Mouse (Mus musculus): ENCODE measurements at regions not wholly inside any gene's neighbourhood (a gene's known extent, or its start where the extent isn't known, plus 50 kb on each side); places are given as distances from the start of the nearest gene placed in this dataset.

DNA sequence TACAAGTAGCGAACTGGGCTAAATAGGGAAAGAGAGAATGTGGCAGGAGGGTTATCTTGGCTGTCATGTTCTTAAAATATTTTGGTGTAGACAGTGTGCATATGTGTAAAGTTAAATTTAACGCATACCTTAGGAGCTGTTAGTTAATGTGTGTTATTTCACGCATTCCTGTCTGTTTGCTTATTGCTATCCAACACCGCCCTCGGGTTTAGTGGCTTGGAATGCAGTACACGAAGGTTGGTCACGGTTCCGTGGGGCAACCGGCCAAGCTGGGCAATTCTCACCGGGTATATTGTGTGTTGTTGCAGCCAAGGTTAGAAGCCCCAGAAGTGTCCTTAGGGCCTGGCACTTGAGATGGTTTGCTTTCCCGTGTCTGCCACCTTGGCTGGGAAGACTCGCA lies 105.6 kb downstream of the Ppp4r2 start:
- no peaks in the 10 kb centered on the region for H3K9me3 ChIP-seq (ENCODE audit: control insufficient read depth, low read depth, low read length)
- H3K36me3 ChIP-seq (ENCODE audit: control insufficient read depth, insufficient read depth, low read length), result no peaks in the 10 kb centered on the region
- H3K4me2 ChIP-seq (replicated peaks; ENCODE audit: low read depth, low read length), result no peak overlapping the region
- H3K27me3 ChIP-seq (ENCODE audit: control insufficient read depth, insufficient read depth, low read length), result no peaks in the 10 kb centered on the region
- H3K27ac ChIP-seq (ENCODE audit: low read length), result no peak overlapping the region
- WGBS, result 73% methylated on average over 12 of the region's 12 CpGs
- no peak for ATAC-seq (ENCODE audit: insufficient number of reproducible peaks, insufficient read depth, low FRiP score, low read depth)
- no peak overlapping the region for H3K4me3 ChIP-seq (ENCODE audit: low read depth, low read length)
- H3K9ac ChIP-seq (replicated peaks; ENCODE audit: low read depth, low read length), result no peak overlapping the region
- H3K4me1 ChIP-seq (ENCODE audit: control insufficient read depth, insufficient read depth, low read length), result no peaks in the 10 kb centered on the region

DNA sequence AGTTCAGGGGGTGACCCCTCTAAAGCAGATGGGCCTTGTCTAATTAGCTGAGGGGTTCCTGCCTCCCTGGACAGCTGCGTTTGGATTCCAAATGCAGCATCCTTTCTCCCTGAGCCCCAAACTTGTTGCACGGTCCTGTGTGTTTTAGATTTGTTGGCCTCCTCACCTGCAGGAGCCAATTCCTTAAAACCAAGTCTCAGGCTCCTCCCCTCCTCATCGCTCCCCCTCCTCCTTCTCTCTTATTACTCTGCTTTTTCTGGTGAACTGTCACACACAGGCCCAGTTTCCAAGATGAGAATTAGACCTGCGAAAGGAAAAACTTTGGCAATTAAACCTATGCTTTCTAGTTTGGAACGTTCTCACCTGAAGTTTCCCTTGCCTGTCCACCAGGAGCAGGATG lies 106.3 kb downstream of the Ppp4r2 start:
- H3K36me3 ChIP-seq (ENCODE audit: control insufficient read depth, insufficient read depth, low read length), result no peaks in the 10 kb centered on the region
- H3K27me3 ChIP-seq (ENCODE audit: control insufficient read depth, insufficient read depth, low read length), result no peaks in the 10 kb centered on the region
- no peak overlapping the region for H3K4me2 ChIP-seq (replicated peaks; ENCODE audit: low read depth, low read length)
- H3K27ac ChIP-seq (ENCODE audit: low read length), result no peak overlapping the region
- H3K4me3 ChIP-seq (ENCODE audit: low read depth, low read length), result no peak overlapping the region
- ATAC-seq (ENCODE audit: insufficient number of reproducible peaks, insufficient read depth, low FRiP score, low read depth), result no peak
- H3K4me1 ChIP-seq (ENCODE audit: control insufficient read depth, insufficient read depth, low read length), result no peaks in the 10 kb centered on the region
- H3K9me3 ChIP-seq (ENCODE audit: control insufficient read depth, low read depth, low read length), result no peaks in the 10 kb centered on the region
- no peak overlapping the region for H3K9ac ChIP-seq (replicated peaks; ENCODE audit: low read depth, low read length)
- WGBS, result 74% methylated on average over 5 of the region's 5 CpGs

DNA sequence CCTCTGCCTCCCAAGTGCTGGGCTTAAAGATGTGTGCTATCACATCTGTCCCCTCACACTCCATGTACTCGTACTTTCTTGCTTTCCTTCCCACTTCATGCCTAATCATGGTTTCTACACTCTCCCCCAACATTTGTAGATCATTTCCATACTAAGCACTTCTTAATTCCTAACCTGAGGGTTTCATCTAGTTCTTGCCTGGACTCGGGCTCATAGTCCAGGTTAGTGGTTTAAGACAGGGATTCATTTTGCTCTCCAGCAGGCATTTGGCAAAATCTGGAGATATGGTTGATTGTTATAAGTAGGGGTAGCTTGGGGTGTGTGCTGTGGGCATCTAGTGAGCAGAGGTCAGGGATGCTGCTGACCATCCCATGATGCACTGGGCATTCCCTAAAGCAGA lies 108.3 kb downstream of the Ppp4r2 start:
- Histone ChIP-seq H3K4me1 (ENCODE audit: control insufficient read depth, insufficient read depth, low read length) (no peaks in the 10 kb centered on the region), H3K4me2 (replicated peaks; ENCODE audit: low read depth, low read length) (no peak overlapping the region), H3K4me3 (ENCODE audit: low read depth, low read length) (no peak overlapping the region), H3K27ac (ENCODE audit: low read length) (no peak overlapping the region), H3K27me3 (ENCODE audit: control insufficient read depth, insufficient read depth, low read length) (no peaks in the 10 kb centered on the region), H3K36me3 (ENCODE audit: control insufficient read depth, insufficient read depth, low read length) (no peaks in the 10 kb centered on the region), H3K9ac (replicated peaks; ENCODE audit: low read depth, low read length) (no peak overlapping the region), H3K9me3 (ENCODE audit: control insufficient read depth, low read depth, low read length) (no peaks in the 10 kb centered on the region)
- ATAC-seq (ENCODE audit: insufficient number of reproducible peaks, insufficient read depth, low FRiP score, low read depth), result no peak
- 79% methylated on average over 2 of the region's 2 CpGs for WGBS

DNA sequence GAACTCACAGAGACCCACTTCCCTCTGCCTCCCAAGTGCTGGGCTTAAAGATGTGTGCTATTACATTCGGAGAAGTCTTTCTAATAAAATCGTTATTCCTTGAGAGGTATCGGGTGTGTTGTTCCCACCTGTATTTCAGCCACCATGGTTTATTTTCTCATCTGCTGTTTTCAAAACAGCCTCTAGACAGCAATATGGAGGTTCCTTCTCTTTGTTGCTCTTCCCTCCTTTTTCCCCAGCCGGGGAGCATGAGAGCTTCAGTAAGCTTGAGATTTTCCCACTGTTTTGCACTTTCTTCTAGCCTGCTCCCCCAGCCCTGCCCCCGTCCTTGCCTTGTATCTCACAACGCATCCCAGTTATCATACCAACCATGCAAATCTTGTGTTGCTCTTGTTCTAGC lies 109.5 kb downstream of the Ppp4r2 start:
- Histone ChIP-seq H3K36me3 (ENCODE audit: control insufficient read depth, insufficient read depth, low read length) (no peaks in the 10 kb centered on the region), H3K27ac (ENCODE audit: low read length) (no peak overlapping the region), H3K9ac (replicated peaks; ENCODE audit: low read depth, low read length) (no peak overlapping the region), H3K9me3 (ENCODE audit: control insufficient read depth, low read depth, low read length) (no peaks in the 10 kb centered on the region), H3K4me2 (replicated peaks; ENCODE audit: low read depth, low read length) (no peak overlapping the region), H3K4me1 (ENCODE audit: control insufficient read depth, insufficient read depth, low read length) (no peaks in the 10 kb centered on the region), H3K27me3 (ENCODE audit: control insufficient read depth, insufficient read depth, low read length) (no peaks in the 10 kb centered on the region), H3K4me3 (ENCODE audit: low read depth, low read length) (no peak overlapping the region)
- no peak for ATAC-seq (ENCODE audit: insufficient number of reproducible peaks, insufficient read depth, low FRiP score, low read depth)
- 85% methylated on average over 6 of the region's 6 CpGs for WGBS

DNA sequence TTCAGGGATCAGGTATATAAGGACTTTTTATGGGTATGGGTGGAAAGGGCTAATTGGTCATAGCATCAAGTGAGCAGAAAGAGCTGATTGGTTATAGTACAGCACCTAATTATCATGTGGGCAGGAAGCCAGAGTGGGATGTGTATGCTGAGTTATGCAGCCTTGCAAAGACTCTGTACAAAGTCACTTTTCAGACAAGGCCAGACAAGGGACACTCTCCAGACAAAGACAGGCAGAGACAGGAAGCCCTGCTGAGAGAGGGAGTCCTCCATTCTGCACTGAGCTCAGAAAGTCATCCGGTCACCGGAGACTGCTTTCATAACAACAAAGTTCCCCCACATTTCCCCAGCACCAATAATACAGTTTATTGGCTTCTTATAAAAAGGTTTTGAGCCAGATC lies 112.4 kb downstream of the Ppp4r2 start:
- Histone ChIP-seq H3K27ac (ENCODE audit: low read length) (no peak overlapping the region), H3K36me3 (ENCODE audit: control insufficient read depth, insufficient read depth, low read length) (no peaks in the 10 kb centered on the region), H3K4me3 (ENCODE audit: low read depth, low read length) (no peak overlapping the region), H3K4me1 (ENCODE audit: control insufficient read depth, insufficient read depth, low read length) (no peaks in the 10 kb centered on the region), H3K27me3 (ENCODE audit: control insufficient read depth, insufficient read depth, low read length) (no peaks in the 10 kb centered on the region), H3K9ac (replicated peaks; ENCODE audit: low read depth, low read length) (no peak overlapping the region), H3K4me2 (replicated peaks; ENCODE audit: low read depth, low read length) (no peak overlapping the region), H3K9me3 (ENCODE audit: control insufficient read depth, low read depth, low read length) (no peaks in the 10 kb centered on the region)
- 65% methylated on average over 2 of the region's 2 CpGs for WGBS
- ATAC-seq (ENCODE audit: insufficient number of reproducible peaks, insufficient read depth, low FRiP score, low read depth), result no peak

DNA sequence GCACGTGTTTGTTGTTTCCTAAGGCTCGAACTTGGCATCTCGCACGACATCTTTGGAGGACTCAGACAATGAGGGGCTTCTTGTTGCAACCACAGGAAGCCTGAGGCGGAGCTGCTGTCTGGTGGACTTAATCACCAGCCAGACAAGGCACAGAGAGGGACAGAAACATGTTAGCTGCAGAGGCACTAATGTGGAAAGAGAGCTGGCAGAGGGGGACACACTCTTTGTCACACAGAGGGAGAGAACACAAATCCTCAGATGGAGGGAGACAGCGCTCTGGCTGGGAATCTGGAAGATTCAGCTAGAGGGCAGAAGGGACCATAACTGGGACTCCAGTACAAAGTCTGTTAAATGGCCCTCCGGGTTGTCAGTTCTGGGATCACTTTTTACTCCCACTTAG lies 114.9 kb downstream of the Ppp4r2 start:
- WGBS, result 70% methylated on average over 7 of the region's 7 CpGs
- Histone ChIP-seq H3K27ac (ENCODE audit: low read length) (no peak overlapping the region), H3K9me3 (ENCODE audit: control insufficient read depth, low read depth, low read length) (no peaks in the 10 kb centered on the region), H3K36me3 (ENCODE audit: control insufficient read depth, insufficient read depth, low read length) (no peaks in the 10 kb centered on the region), H3K27me3 (ENCODE audit: control insufficient read depth, insufficient read depth, low read length) (no peaks in the 10 kb centered on the region), H3K9ac (replicated peaks; ENCODE audit: low read depth, low read length) (no peak overlapping the region), H3K4me1 (ENCODE audit: control insufficient read depth, insufficient read depth, low read length) (no peaks in the 10 kb centered on the region), H3K4me3 (ENCODE audit: low read depth, low read length) (no peak overlapping the region), H3K4me2 (replicated peaks; ENCODE audit: low read depth, low read length) (no peak overlapping the region)
- ATAC-seq (ENCODE audit: insufficient number of reproducible peaks, insufficient read depth, low FRiP score, low read depth), result no peak

DNA sequence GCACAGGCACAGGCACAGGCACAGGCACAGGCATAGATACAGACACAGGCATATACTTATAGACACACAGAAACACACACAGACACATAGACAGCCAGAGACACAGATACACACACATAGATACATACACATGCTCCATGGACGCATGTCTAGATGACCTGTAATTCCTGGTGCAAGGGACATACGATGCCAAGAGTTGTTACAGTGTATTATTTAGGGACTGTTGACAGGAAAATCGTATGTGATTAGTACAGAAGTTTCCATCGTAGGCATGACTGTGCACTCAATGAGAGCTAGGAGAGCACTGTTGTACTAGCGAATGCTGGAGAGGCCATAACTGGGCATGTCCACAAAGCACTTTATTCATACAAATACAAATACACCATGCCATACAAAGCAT lies 118.2 kb downstream of the Ppp4r2 start:
- no peak overlapping the region for H3K27ac ChIP-seq (ENCODE audit: low read length)
- H3K4me3 ChIP-seq (ENCODE audit: low read depth, low read length), result no peak overlapping the region
- 91% methylated on average over 5 of the region's 5 CpGs for WGBS
- no peak for ATAC-seq (ENCODE audit: insufficient number of reproducible peaks, insufficient read depth, low FRiP score, low read depth)
- H3K27me3 ChIP-seq (ENCODE audit: control insufficient read depth, insufficient read depth, low read length), result no peaks in the 10 kb centered on the region
- no peaks in the 10 kb centered on the region for H3K9me3 ChIP-seq (ENCODE audit: control insufficient read depth, low read depth, low read length)
- no peaks in the 10 kb centered on the region for H3K36me3 ChIP-seq (ENCODE audit: control insufficient read depth, insufficient read depth, low read length)
- H3K4me1 ChIP-seq (ENCODE audit: control insufficient read depth, insufficient read depth, low read length), result no peaks in the 10 kb centered on the region
- no peak overlapping the region for H3K9ac ChIP-seq (replicated peaks; ENCODE audit: low read depth, low read length)
- H3K4me2 ChIP-seq (replicated peaks; ENCODE audit: low read depth, low read length), result no peak overlapping the region

DNA sequence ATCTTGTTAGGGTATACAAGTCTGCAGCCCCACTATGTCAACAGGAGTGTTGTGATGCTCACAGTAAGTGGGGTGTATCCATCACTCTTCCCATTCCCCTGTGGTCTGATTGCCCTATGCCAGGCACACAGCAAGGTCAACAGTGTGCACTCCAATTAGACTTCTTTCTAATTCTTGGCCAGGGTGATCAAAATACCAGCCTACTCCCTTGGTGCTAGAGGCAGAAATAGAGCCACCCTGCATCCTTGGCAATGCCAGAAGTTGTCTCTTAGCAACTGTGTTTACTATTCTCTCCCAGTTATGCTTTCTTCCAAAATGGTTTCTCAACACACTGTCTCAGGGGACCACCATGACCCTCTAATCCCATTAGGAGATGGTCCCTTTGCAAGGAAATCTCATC lies 119.0 kb downstream of the Ppp4r2 start:
- H3K4me3 ChIP-seq (ENCODE audit: low read depth, low read length), result no peak overlapping the region
- H3K4me2 ChIP-seq (replicated peaks; ENCODE audit: low read depth, low read length), result no peak overlapping the region
- no peak for ATAC-seq (ENCODE audit: insufficient number of reproducible peaks, insufficient read depth, low FRiP score, low read depth)
- no peaks in the 10 kb centered on the region for H3K27me3 ChIP-seq (ENCODE audit: control insufficient read depth, insufficient read depth, low read length)
- no peaks in the 10 kb centered on the region for H3K9me3 ChIP-seq (ENCODE audit: control insufficient read depth, low read depth, low read length)
- no peak overlapping the region for H3K9ac ChIP-seq (replicated peaks; ENCODE audit: low read depth, low read length)
- no peak overlapping the region for H3K27ac ChIP-seq (ENCODE audit: low read length)
- H3K4me1 ChIP-seq (ENCODE audit: control insufficient read depth, insufficient read depth, low read length), result no peaks in the 10 kb centered on the region
- H3K36me3 ChIP-seq (ENCODE audit: control insufficient read depth, insufficient read depth, low read length), result no peaks in the 10 kb centered on the region

DNA sequence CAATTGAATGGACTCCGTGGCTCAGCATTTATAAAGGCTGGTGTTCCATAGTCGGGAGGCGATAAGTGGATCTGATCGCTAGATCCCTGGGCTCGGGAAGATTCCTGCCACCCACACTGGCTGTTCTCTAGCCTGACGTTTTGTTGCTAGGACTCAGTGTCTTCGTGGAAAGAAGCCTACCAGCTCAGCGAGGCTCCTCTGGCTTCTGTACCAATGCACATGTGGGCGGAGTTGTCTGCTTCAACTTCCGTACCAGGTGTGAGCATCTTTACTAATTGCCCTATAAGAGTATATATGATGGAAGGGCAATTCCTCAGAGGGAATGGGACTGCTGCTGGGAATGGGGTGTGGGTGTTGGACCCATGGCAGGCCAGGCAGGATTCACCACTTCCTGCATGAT lies 121.1 kb downstream of the Ppp4r2 start:
- ATAC-seq (ENCODE audit: insufficient number of reproducible peaks, insufficient read depth, low FRiP score, low read depth), result no peak
- Histone ChIP-seq H3K4me2 (replicated peaks; ENCODE audit: low read depth, low read length) (no peak overlapping the region), H3K4me3 (ENCODE audit: low read depth, low read length) (no peak overlapping the region), H3K4me1 (ENCODE audit: control insufficient read depth, insufficient read depth, low read length) (no peaks in the 10 kb centered on the region), H3K27me3 (ENCODE audit: control insufficient read depth, insufficient read depth, low read length) (no peaks in the 10 kb centered on the region), H3K27ac (ENCODE audit: low read length) (no peak overlapping the region), H3K36me3 (ENCODE audit: control insufficient read depth, insufficient read depth, low read length) (no peaks in the 10 kb centered on the region), H3K9me3 (ENCODE audit: control insufficient read depth, low read depth, low read length) (no peaks in the 10 kb centered on the region), H3K9ac (replicated peaks; ENCODE audit: low read depth, low read length) (no peak overlapping the region)
- 91% methylated on average over 10 of the region's 10 CpGs for WGBS

Data from stomach, embryonic 14.5 days (tissue).